Mouse (Mus musculus) heart, embryonic 12.5 days (tissue): ENCODE results near the gene Tdp2. TPM values are rescaled to one million over a fixed set of nuclear protein-coding genes. Genes with fewer than 3 reads are reported as not detected.

ENCODE experiments used
- ATAC-seq: fragments of 200-750 bp; cut with Nextera tagmentation; 2 replicates; pipeline ENCODE4 v1.8.0; 2017; ENCODE audit warnings: moderate TSS enrichment, moderate library complexity; ENCODE audit not compliant: insufficient number of reproducible peaks, low FRiP score
- H3K27ac ChIP-seq: fragments of 300-500 bp; sonication (generic); 2 replicates; pipeline ENCODE4 v1.5.1; 2016; ENCODE audit warnings: mild to moderate bottlenecking, moderate library complexity; ENCODE audit not compliant: poor library complexity, severe bottlenecking
- H3K27me3 ChIP-seq: fragments of 300-500 bp; sonication (generic); replicated peaks from 2 replicates; pipeline ENCODE4 v1.6.1; 2016; ENCODE audit warnings: mild to moderate bottlenecking, moderate library complexity
- H3K36me3 ChIP-seq: fragments of 300-500 bp; sonication (generic); 2 replicates; pipeline ENCODE4 v1.6.1; 2016; ENCODE audit warnings: mild to moderate bottlenecking, moderate library complexity
- H3K4me1 ChIP-seq: fragments of 300-500 bp; sonication (generic); replicated peaks from 2 replicates; pipeline ENCODE4 v1.6.1; 2016; ENCODE audit warnings: mild to moderate bottlenecking
- H3K4me2 ChIP-seq: fragments of 300-500 bp; sonication (generic); 2 replicates; pipeline ENCODE4 v1.6.1; 2016; ENCODE audit warnings: mild to moderate bottlenecking, moderate library complexity
- H3K4me3 ChIP-seq: fragments of 300-500 bp; sonication (generic); 2 replicates; pipeline ENCODE4 v1.5.1; 2016; ENCODE audit warnings: mild to moderate bottlenecking
- H3K9ac ChIP-seq: fragments of 300-500 bp; sonication (generic); 2 replicates; pipeline ENCODE4 v1.6.1; 2016; ENCODE audit warnings: mild to moderate bottlenecking, moderate library complexity
- H3K9me3 ChIP-seq: fragments of 300-500 bp; sonication (generic); replicated peaks from 2 replicates; pipeline ENCODE4 v1.6.1; 2016; ENCODE audit warnings: mild to moderate bottlenecking, moderate library complexity
- WGBS: fragments of 180-500 bp; shearing (Covaris S2); methylation state at CpG from one replicate; pipeline ENCODE4 v1.1.7; 2016; 5-methylcytosine and 5-hydroxymethylcytosine counted together
- polyA plus RNA-seq: library from polyadenylated mRNA; unstranded; fragments of >200 nt; fragmentation: Nextera tagmentation; extraction: Ambion mirVana; gene quantifications from 2 replicates; pipeline ENCODE4 v1.2.1, GENCODE M21; 2016

Gene Tdp2
- 38.5 and 38.9 TPM in 2 replicates for polyA plus RNA-seq

DNA sequence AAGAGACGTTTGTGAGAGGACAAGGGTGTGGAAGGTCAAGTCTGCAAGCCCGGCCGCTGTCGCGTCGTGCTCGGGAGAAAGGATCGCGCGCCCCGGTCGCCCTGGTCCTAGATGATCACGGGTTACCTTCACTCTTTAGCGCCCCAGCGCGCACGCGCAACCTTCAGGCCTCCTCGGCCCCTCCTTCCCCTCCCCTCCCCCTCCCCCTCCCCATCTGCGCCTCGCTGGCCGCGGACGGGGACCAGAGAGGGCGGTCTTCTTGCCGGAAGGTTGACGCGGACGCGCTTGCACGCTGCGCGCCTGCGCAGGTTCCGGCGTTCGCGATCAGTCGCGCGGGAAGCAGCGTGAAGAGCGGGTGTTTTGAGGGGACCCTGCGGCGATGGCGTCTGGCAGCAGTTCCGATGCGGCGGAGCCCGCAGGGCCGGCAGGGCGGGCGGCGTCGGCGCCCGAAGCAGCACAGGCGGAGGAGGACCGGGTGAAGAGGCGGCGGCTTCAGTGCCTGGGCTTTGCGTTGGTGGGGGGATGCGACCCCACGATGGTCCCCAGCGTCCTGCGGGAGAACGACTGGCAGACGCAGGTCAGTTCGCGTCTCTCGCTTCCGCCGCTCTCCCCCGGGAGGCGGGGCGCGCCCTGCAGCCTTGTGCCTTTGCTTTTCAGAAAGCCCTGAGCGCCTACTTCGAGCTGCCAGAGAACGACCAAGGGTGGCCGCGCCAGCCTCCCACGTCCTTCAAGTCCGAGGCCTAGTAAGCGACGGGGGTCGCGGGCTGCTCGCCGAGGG lies at the start of gene Tdp2, which contains the start of gene Acot13:
Gene Tdp2, plus strand, starts transcription at position 327 of the 778 bp plus-strand sequence.
Gene Acot13, minus strand, starts transcription at position 188 of the 778 bp plus-strand sequence.
- Histone ChIP-seq H3K9me3 (no peaks in the 10 kb centered on the region), H3K4me2 (peak within 1 kb of the TSS; percentile 89), H3K9ac (peak within 1 kb of the TSS; percentile 93), H3K4me3 (peak within 1 kb of the TSS; percentile 87), H3K27me3 (no peaks in the 10 kb centered on the region), H3K4me1 (peaks cover 23% of the 10 kb centered on the region), H3K27ac (peak within 1 kb of the TSS; percentile 93), H3K36me3 (peaks cover 6% of the 10 kb centered on the region; the same call in 1 of the 2 replicates)
- peak; percentile 97 for ATAC-seq
- under 1% methylated on average over 90 of the region's 90 CpGs for WGBS

DNA sequence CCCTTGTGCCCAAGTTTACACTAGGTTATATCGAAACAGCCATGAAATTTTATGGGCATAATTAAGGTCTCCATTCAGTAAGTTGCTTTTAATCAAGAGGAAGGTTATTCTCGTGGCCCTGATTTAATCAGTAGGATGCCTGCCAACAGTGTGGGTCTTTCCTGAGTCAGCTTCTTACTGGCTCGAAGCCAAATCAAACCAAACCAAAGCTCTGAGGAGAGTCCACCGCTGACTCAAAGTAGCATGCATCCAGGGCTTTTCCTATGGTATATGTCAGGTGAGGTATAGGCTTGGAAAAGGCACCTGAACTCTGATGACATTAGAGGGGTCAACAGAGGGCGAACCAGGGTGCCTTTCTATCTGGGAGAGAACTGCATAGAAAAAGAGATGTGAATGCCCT lies 49.6 kb upstream of the Tdp2 start:
- H3K36me3 ChIP-seq = no peaks in the 10 kb centered on the region
- no peak overlapping the region for H3K4me2 ChIP-seq
- H3K27ac ChIP-seq = no peak overlapping the region
- H3K9ac ChIP-seq = no peak overlapping the region
- H3K9me3 ChIP-seq = no peaks in the 10 kb centered on the region
- no peaks in the 10 kb centered on the region for H3K27me3 ChIP-seq
- H3K4me3 ChIP-seq = no peak overlapping the region
- no peak for ATAC-seq
- WGBS = 58% methylated on average over 5 of the region's 5 CpGs
- H3K4me1 ChIP-seq = peaks cover 7% of the 10 kb centered on the region; the same call in 1 of the 2 replicates

GRCm38 (mm10) chr13:24786014-24786490 lies 45.4 kb upstream of the Tdp2 start:
- Histone ChIP-seq H3K4me3 (no peak overlapping the region), H3K4me2 (no peak overlapping the region), H3K9ac (no peak overlapping the region), H3K36me3 (no peaks in the 10 kb centered on the region), H3K27ac (no peak overlapping the region), H3K4me1 (peaks cover 7% of the 10 kb centered on the region; the same call in 1 of the 2 replicates), H3K9me3 (no peaks in the 10 kb centered on the region), H3K27me3 (no peaks in the 10 kb centered on the region)
- WGBS = 54% methylated on average over 11 of the region's 11 CpGs
- no peak for ATAC-seq

GRCm38 (mm10) chr13:24787477-24787876 lies 44.0 kb upstream of the Tdp2 start:
- no peaks in the 10 kb centered on the region for H3K36me3 ChIP-seq
- H3K4me1 ChIP-seq = peaks cover under 1% of the 10 kb centered on the region; the same call in 1 of the 2 replicates
- no peaks in the 10 kb centered on the region for H3K9me3 ChIP-seq
- ATAC-seq = no peak
- H3K27ac ChIP-seq = no peak overlapping the region
- WGBS = 84% methylated on average over 5 of the region's 5 CpGs
- no peaks in the 10 kb centered on the region for H3K27me3 ChIP-seq
- H3K9ac ChIP-seq = no peak overlapping the region
- no peak overlapping the region for H3K4me3 ChIP-seq
- no peak overlapping the region for H3K4me2 ChIP-seq

DNA sequence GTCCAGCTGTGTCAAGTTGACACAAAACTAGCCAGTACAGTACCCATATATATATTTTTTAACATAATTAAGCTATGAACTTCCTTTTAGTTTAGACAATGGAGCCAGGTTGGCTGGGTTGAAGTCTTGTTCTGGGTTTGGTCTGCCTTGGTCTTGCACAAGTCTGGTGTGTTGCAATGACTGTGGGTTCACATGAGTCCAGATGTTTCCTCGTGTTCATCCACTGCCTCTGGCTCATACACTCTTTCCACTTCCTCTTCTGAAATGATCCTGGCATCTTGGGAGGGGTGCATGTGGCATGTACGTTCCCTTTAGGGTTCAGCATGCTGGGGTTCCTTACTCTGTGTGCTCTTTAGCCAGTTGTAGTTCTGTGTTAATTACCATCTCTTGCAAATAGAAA lies 40.1 kb upstream of the Tdp2 start:
- H3K4me2 ChIP-seq = no peak overlapping the region
- 62% methylated on average over 2 of the region's 2 CpGs for WGBS
- H3K9me3 ChIP-seq = no peaks in the 10 kb centered on the region
- H3K4me3 ChIP-seq = no peak overlapping the region
- H3K27ac ChIP-seq = no peak overlapping the region
- H3K27me3 ChIP-seq = no peaks in the 10 kb centered on the region
- H3K4me1 ChIP-seq = no peaks in the 10 kb centered on the region
- no peak for ATAC-seq
- H3K9ac ChIP-seq = no peak overlapping the region
- no peaks in the 10 kb centered on the region for H3K36me3 ChIP-seq

- Histone ChIP-seq H3K9me3 (no peaks in the 10 kb centered on the region), H3K36me3 (no peaks in the 10 kb centered on the region), H3K4me1 (no peaks in the 10 kb centered on the region), H3K9ac (no peak overlapping the region), H3K27ac (no peak overlapping the region), H3K4me2 (no peak overlapping the region), H3K27me3 (no peaks in the 10 kb centered on the region), H3K4me3 (no peak overlapping the region)
- no peak for ATAC-seq
- WGBS = 81% methylated on average over 9 of the region's 9 CpGs
These were observed 39.0 kb upstream of the Tdp2 start for GRCm38 (mm10) chr13:24792411-24793045.

DNA sequence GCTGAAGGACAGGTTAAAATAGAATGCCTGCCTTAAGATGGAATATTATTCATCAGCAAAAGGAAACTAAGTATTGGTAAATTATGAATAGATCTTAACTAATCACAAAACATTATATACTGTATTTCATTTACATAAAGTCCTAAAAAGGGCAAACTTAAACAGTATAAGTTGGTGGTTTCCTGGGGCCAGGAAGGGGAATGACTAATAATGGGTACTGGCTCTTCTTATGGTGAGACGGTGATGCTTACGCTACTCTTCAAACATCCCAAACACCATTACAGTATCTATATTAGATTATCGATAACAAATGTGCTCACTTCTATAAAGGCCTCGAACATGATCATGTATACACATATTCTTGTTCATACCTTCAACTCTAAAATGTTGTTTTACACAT lies 32.8 kb upstream of the Tdp2 start:
- Histone ChIP-seq H3K4me3 (no peak overlapping the region), H3K36me3 (no peaks in the 10 kb centered on the region), H3K4me1 (peaks cover 10% of the 10 kb centered on the region), H3K9ac (no peak overlapping the region), H3K27ac (no peak overlapping the region), H3K27me3 (no peaks in the 10 kb centered on the region), H3K9me3 (no peaks in the 10 kb centered on the region), H3K4me2 (no peak overlapping the region)
- WGBS = 96% methylated on average over 4 of the region's 4 CpGs
- ATAC-seq = no peak

GRCm38 (mm10) chr13:24799378-24799777 lies 32.1 kb upstream of the Tdp2 start:
- Histone ChIP-seq H3K27ac (no peak overlapping the region; the same call in 1 of the 2 replicates), H3K36me3 (no peaks in the 10 kb centered on the region), H3K9ac (peak overlapping the region; percentile 82; the same call in 1 of the 2 replicates), H3K4me2 (peak overlapping the region; percentile 92), H3K4me1 (peaks cover 10% of the 10 kb centered on the region), H3K9me3 (no peaks in the 10 kb centered on the region), H3K27me3 (no peaks in the 10 kb centered on the region), H3K4me3 (peak overlapping the region; percentile 100)
- WGBS = 67% methylated on average over 5 of the region's 5 CpGs
- ATAC-seq = no peak

DNA sequence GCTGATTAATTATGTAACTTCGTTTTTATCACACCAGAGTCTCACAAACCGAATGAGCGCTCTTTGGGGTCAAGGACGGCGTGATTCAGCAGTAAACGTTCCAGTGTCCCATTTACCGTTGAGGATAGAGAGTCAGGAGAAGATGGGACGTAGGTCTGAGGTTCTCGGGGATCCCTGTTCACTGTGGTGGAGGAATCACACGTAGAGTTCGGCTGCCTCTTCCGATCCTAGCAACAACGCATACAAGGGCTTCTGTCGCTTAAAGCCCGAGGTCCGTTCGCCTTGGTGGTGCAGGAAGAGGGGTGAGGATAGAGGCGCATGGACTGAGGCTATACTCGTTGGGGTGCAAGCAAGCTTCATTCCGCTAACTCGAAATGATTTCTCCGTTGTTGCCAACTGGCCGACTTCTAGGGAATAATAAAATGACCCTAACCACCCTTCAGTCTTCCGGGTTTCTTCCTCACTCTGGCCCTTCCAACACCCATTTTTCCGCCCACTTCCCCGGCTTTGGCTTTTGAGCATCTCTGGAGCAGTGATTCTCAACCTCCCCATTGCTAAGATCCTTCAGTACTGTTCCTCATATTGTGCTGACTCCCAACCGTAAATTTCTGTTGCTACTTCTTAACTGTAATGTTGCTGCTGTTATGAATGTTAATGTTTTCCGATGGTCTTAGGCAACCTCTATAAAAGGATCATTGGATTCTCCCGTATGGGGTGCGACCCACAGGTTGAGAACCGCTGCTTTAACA lies 31.4 kb upstream of the Tdp2 start:
- Histone ChIP-seq H3K9ac (peak overlapping the region; percentile 82), H3K27me3 (no peaks in the 10 kb centered on the region), H3K4me2 (peak overlapping the region; percentile 92), H3K4me1 (peaks cover 13% of the 10 kb centered on the region), H3K9me3 (no peaks in the 10 kb centered on the region), H3K36me3 (no peaks in the 10 kb centered on the region), H3K4me3 (peak overlapping the region; percentile 100), H3K27ac (peak overlapping the region; percentile 88)
- WGBS = under 1% methylated on average over 31 of the region's 31 CpGs
- ATAC-seq = peak; percentile 2; the same call in 1 of the 2 replicates

DNA sequence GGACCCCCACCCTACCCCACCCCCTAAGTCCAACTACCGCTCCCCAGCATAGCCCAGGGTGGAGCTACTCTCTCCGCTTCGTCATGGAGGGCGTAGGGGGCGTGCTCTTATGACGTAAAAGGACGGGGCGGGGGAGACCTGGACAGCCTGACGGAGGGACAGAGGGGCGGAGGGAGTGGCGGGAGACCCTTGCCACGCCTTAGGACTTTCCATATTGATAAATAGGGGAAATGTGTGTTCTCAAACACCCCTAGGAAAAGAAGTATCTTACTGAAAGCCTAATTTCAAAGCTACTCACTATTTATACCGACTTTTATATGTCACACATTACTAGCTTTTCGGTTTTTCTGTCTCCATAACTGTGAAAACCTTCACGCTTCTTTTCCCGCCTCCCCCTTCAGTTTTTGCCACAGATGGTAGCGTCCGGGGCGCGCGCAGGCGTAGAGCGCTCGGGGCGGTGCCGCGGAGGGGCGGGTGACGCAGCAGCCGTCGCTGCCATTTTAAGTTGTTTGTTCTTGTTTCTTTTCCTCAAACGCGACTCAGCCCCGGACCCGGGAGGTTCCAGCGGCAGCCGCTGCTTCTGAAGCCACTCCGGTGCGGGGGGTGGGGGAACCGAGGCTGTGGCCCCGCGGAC lies 30.7 kb upstream of the Tdp2 start:
- peak; percentile 98 for ATAC-seq
- Histone ChIP-seq H3K4me1 (peaks cover 13% of the 10 kb centered on the region), H3K27me3 (no peaks in the 10 kb centered on the region), H3K4me3 (peak overlapping the region; percentile 100), H3K9ac (peak overlapping the region; percentile 99), H3K27ac (peak overlapping the region; percentile 99), H3K4me2 (peak overlapping the region; percentile 92), H3K36me3 (peaks cover 4% of the 10 kb centered on the region), H3K9me3 (no peaks in the 10 kb centered on the region)
- under 1% methylated on average over 42 of the region's 42 CpGs for WGBS
